17 mouse cellular contexts compared by ENCODE assay signal in the genomic region with DNA sequence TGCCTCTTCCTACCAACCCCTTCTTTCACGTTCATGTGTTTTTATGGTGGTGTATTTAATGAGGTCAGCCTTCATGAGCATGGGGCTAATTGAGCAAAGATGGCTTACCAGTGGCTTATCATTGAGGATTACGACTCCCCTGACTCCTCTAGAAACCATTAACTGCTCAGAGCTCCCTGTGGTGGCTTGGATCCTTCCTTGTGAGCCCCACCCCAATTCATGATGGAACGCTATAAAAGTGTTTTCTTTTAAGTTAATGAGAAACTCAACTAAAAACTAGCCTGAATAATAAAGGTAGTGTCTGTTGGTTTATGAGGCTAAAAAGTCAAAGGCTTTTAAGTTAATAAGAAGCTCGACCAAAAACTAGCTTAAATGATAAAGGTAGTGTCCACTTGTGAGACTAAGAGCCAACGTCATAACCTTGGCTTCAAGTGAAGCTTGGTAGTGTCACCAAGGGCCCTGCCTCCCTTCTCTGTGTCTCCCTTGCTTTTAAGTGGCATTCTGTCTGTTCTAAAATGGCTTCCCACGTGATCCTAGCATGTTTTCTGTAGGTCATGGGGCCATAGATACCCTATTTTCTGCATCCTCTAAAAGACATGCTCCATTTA.
"Had no signal": no experiment of that assay in that cellular context is flagged by ENCODE, and none has a peak within 500 bp of the region (broad histone marks: within the 10 kb centered on the region; RNA-seq: fewer than 3 reads in every experiment).

No protein-coding gene starts in this region.

- H3K4me2 ChIP-seq: hindbrain, embryonic 15.5 days; limb, embryonic 15.5 days; liver, embryonic 12.5 days; lung, embryonic 15.5 days; midbrain, embryonic 11.5 days; midbrain, embryonic 15.5 days; neural tube, embryonic 12.5 days had no signal

- H3K36me3 ChIP-seq: hindbrain, embryonic 15.5 days; limb, embryonic 15.5 days; liver, embryonic 12.5 days; lung, embryonic 15.5 days; midbrain, embryonic 15.5 days; neural tube, embryonic 12.5 days had no signal

- H3K27ac ChIP-seq: hindbrain, embryonic 15.5 days; limb, embryonic 15.5 days; liver, embryonic 12.5 days; lung, embryonic 15.5 days; macrophage; midbrain, embryonic 15.5 days; neural tube, embryonic 12.5 days had no signal

- H3K4me3 ChIP-seq: hindbrain, embryonic 15.5 days; limb, embryonic 15.5 days; liver, embryonic 12.5 days; lung, embryonic 15.5 days; megakaryocyte, embryonic 14.5 days; midbrain, embryonic 15.5 days; neural tube, embryonic 12.5 days had no signal

- H3K27me3 ChIP-seq: hindbrain, embryonic 15.5 days; limb, embryonic 15.5 days; liver, embryonic 12.5 days; lung, embryonic 15.5 days; megakaryocyte, embryonic 14.5 days; midbrain, embryonic 15.5 days; neural tube, embryonic 12.5 days had no signal

- H3K4me1 ChIP-seq: neural tube, embryonic 12.5 days had no signal

- ATAC-seq: liver, embryonic 12.5 days; midbrain, embryonic 15.5 days had no signal

- DNase-seq: layer of hippocampus, adult 9-11 months; layer of hippocampus, postnatal 36 days; lung, postnatal 14 days; retina, postnatal 1 day; right cerebral cortex, postnatal 4 days; spleen, adult 18-20 months; thymus, adult 2 months; thymus, postnatal 25 days had no signal

- H3K9me3 ChIP-seq: hindbrain, embryonic 15.5 days; limb, embryonic 15.5 days; liver, embryonic 12.5 days; lung, embryonic 15.5 days; megakaryocyte, embryonic 14.5 days; midbrain, embryonic 15.5 days; neural tube, embryonic 12.5 days had no signal

- H3K9ac ChIP-seq: hindbrain, embryonic 15.5 days; limb, embryonic 15.5 days; liver, embryonic 12.5 days; lung, embryonic 15.5 days; midbrain, embryonic 15.5 days; neural tube, embryonic 12.5 days had no signal
